Mouse (Mus musculus): ENCODE measurements at regions not wholly inside any gene's neighbourhood (a gene's known extent, or its start where the extent isn't known, plus 50 kb on each side); places are given as distances from the start of the nearest gene placed in this dataset.

DNA sequence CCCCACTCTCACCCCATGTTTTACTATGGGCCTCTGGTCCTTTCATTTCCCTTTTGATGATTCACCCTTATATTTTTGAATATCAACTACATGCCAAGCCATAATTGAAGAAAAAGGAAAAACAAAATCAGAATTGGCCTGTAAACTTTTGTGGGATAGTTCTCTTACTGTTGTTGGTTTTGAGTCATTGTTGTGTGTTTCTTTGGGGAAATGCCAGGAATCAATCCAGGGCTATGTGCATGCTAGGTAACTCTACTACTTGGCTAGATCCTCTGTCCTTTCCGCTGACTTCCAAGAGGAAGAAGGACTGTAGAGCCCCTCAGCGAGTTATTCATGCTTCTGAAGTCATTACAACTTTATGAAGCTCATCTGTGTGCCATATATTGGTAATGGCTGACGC is 175.0 kb upstream of the Cited2 start:
- H3K4me1 ChIP-seq (ENCODE audit: control insufficient read depth, insufficient read depth, low read length) = no peaks in the 10 kb centered on the region
- no peak overlapping the region for H3K4me3 ChIP-seq (ENCODE audit: low read depth, low read length)
- H3K9ac ChIP-seq (ENCODE audit: low read depth, poor library complexity, severe bottlenecking) = no peak overlapping the region
- H3K36me3 ChIP-seq (ENCODE audit: control insufficient read depth, insufficient read depth, low read length, poor library complexity, severe bottlenecking) = no peaks in the 10 kb centered on the region
- no peaks in the 10 kb centered on the region for H3K27me3 ChIP-seq (ENCODE audit: control insufficient read depth, insufficient read depth, low read length, poor library complexity, severe bottlenecking)
- TF ChIP-seq EP300 (IDR thresholded peaks at IDR 0.05; ENCODE audit: insufficient read depth, low read depth, low read length) (no peak), POLR2A (IDR thresholded peaks at IDR 0.05; ENCODE audit: insufficient read depth, low read length) (no peak), CTCF (IDR thresholded peaks at IDR 0.05; ENCODE audit: low read depth, low read length) (no peak)
- H3K27ac ChIP-seq (ENCODE audit: insufficient read depth, low read length) = no peak overlapping the region
- no peaks in the 10 kb centered on the region for H3K9me3 ChIP-seq (replicated peaks; ENCODE audit: control insufficient read depth, insufficient read depth, low read length, poor library complexity, severe bottlenecking)

DNA sequence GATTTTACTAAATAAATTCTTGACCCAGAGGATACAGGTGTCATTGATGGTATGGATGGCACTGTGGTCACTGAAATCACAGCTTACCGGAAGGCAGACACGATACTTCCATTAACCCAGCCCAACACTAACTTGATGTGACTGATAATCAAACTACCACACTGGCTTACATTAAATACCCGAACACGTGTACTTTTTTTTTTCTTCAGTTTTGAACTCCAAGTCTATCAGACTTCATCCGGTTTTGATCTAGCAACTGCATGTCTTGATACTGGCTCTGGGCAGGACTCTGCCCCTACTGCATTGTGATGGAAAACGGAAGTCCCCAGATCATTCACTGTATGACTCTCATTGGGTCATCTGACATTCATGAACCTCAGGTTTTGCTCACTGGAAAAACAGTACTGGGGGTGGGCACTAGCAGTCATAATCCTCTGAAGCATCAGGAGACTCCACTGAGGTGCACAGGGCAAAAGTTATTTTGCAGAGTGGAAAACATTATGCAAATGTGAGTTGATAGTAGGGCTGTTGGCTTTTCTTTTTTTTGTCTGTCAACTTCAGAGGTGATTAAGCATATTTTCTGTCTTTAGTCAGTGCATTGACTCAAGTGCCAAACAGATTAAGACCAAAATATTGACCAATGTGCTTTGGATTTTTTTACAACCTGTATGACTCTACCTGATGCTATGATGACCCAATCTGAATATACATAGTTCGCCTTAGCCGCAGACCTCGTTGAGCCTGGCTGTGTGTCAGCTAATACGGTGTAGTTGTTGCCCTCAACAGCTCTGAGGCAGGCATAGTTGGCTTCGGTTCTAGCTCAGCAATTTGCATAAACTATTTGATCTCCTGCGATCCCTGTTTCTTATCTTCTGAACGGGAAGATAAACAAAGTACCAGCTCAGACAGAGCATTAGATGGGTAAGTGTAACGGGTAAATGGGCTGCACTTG is 174.1 kb upstream of the Cited2 start:
- Histone ChIP-seq H3K36me3 (ENCODE audit: control insufficient read depth, insufficient read depth, low read length, poor library complexity, severe bottlenecking) (no peaks in the 10 kb centered on the region), H3K4me3 (ENCODE audit: low read depth, low read length) (no peak overlapping the region), H3K27ac (ENCODE audit: insufficient read depth, low read length) (no peak overlapping the region), H3K9ac (ENCODE audit: low read depth, poor library complexity, severe bottlenecking) (no peak overlapping the region), H3K9me3 (replicated peaks; ENCODE audit: control insufficient read depth, insufficient read depth, low read length, poor library complexity, severe bottlenecking) (no peaks in the 10 kb centered on the region), H3K27me3 (ENCODE audit: control insufficient read depth, insufficient read depth, low read length, poor library complexity, severe bottlenecking) (no peaks in the 10 kb centered on the region), H3K4me1 (ENCODE audit: control insufficient read depth, insufficient read depth, low read length) (no peaks in the 10 kb centered on the region)
- TF ChIP-seq CTCF (IDR thresholded peaks at IDR 0.05; ENCODE audit: low read depth, low read length) (no peak), POLR2A (IDR thresholded peaks at IDR 0.05; ENCODE audit: insufficient read depth, low read length) (no peak), EP300 (IDR thresholded peaks at IDR 0.05; ENCODE audit: insufficient read depth, low read depth, low read length) (no peak)

DNA sequence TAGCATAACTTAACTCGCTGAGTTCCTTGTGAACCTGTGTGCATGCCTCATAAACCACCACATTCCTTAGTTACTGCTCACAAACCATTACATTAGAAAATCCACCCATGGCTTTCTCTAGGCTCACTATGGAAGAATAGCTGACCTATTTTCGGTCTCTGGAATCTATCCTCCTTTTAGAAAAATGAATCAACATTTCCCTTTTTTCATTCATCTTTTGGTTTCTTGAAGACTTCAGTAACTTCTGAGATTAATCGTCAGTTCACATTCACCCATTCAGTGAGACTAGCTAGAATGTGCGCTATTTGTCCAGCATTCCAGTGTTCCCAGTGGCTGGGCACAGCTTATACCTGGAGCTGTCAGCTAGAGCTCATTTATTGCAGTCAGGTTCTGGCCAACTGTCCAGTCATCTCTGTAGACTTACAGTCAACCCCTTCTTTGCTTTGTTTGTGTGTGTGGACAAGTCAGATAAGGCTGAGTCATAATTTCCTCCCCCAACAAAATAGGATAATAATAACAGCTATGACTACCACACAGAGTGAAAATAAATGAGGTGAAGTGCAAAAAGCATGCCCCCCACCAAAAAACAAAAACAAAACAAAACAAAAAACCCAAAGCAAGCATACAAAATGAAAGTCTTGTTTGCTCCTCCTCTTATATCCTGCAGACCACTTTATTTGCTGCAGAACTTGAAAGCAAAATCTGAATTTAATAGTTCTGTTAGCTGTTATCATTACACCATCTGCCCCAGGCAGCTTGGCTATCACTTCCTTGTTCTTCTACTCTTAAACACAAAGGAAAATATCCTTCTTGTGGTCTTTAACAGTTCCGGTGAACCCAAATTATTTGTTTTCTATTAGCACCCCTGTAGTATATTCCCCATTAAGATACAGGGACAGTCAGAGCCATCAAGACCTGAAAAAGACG is 173.0 kb upstream of the Cited2 start:
- TF ChIP-seq EP300 (IDR thresholded peaks at IDR 0.05; ENCODE audit: insufficient read depth, low read depth, low read length) (no peak), POLR2A (IDR thresholded peaks at IDR 0.05; ENCODE audit: insufficient read depth, low read length) (no peak), CTCF (IDR thresholded peaks at IDR 0.05; ENCODE audit: low read depth, low read length) (no peak)
- H3K36me3 ChIP-seq (ENCODE audit: control insufficient read depth, insufficient read depth, low read length, poor library complexity, severe bottlenecking) = no peaks in the 10 kb centered on the region

DNA sequence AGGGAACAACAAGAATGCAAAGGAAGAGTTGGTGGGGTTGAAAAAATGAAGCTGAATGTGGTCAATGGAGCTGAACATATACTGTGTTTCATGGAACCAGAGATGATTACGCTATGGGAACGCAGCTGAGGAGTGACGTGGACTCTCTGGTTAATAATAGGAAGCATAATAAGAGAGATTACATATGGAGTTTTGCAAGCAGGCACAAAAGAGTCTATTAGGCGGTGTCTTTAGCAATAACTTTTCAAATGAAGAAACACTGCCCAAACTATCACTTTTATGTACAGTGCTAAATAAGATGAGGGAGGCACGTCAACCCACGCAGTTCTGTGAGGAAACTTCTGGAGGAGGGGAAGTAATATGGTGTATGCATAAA is 172.4 kb upstream of the Cited2 start:
- Histone ChIP-seq H3K9me3 (replicated peaks; ENCODE audit: control insufficient read depth, insufficient read depth, low read length, poor library complexity, severe bottlenecking) (no peaks in the 10 kb centered on the region), H3K4me1 (ENCODE audit: control insufficient read depth, insufficient read depth, low read length) (no peaks in the 10 kb centered on the region), H3K27ac (ENCODE audit: insufficient read depth, low read length) (no peak overlapping the region), H3K36me3 (ENCODE audit: control insufficient read depth, insufficient read depth, low read length, poor library complexity, severe bottlenecking) (no peaks in the 10 kb centered on the region), H3K9ac (ENCODE audit: low read depth, poor library complexity, severe bottlenecking) (no peak overlapping the region), H3K27me3 (ENCODE audit: control insufficient read depth, insufficient read depth, low read length, poor library complexity, severe bottlenecking) (no peaks in the 10 kb centered on the region), H3K4me3 (ENCODE audit: low read depth, low read length) (no peak overlapping the region)
- TF ChIP-seq POLR2A (IDR thresholded peaks at IDR 0.05; ENCODE audit: insufficient read depth, low read length) = no peak
- no peak for TF ChIP-seq EP300 (IDR thresholded peaks at IDR 0.05; ENCODE audit: insufficient read depth, low read depth, low read length)
- TF ChIP-seq CTCF (IDR thresholded peaks at IDR 0.05; ENCODE audit: low read depth, low read length) = no peak

More for the DNA sequence above, 173.0 kb upstream of the Cited2 start:
- H3K9me3 ChIP-seq (replicated peaks; ENCODE audit: control insufficient read depth, insufficient read depth, low read length, poor library complexity, severe bottlenecking) = no peaks in the 10 kb centered on the region
- H3K27me3 ChIP-seq (ENCODE audit: control insufficient read depth, insufficient read depth, low read length, poor library complexity, severe bottlenecking) = no peaks in the 10 kb centered on the region
- no peak overlapping the region for H3K4me3 ChIP-seq (ENCODE audit: low read depth, low read length)
- no peak overlapping the region for H3K27ac ChIP-seq (ENCODE audit: insufficient read depth, low read length)
- H3K4me1 ChIP-seq (ENCODE audit: control insufficient read depth, insufficient read depth, low read length) = no peaks in the 10 kb centered on the region
- H3K9ac ChIP-seq (ENCODE audit: low read depth, poor library complexity, severe bottlenecking) = no peak overlapping the region

DNA sequence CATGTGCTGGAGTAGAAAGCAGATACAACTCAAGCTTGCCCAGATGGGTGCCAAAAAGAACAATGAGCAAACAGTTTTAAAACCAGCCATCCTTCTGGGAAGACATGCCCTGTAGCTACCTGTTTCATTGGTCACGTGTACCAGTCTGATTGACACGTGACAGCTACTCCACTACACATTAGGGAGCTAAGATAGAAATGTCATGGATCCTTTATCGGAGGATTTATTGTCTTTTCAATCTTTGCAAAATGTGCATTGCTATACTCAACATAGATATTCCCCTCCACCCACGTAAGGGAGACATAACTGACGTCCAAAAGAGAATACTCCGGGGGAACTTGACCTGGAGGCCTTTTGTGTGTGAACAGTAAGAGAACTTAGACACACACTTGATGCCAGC is 171.1 kb upstream of the Cited2 start:
- Histone ChIP-seq H3K27me3 (ENCODE audit: control insufficient read depth, insufficient read depth, low read length, poor library complexity, severe bottlenecking) (no peaks in the 10 kb centered on the region), H3K9ac (ENCODE audit: low read depth, poor library complexity, severe bottlenecking) (no peak overlapping the region), H3K27ac (ENCODE audit: insufficient read depth, low read length) (no peak overlapping the region), H3K4me3 (ENCODE audit: low read depth, low read length) (no peak overlapping the region), H3K4me1 (ENCODE audit: control insufficient read depth, insufficient read depth, low read length) (no peaks in the 10 kb centered on the region), H3K9me3 (replicated peaks; ENCODE audit: control insufficient read depth, insufficient read depth, low read length, poor library complexity, severe bottlenecking) (no peaks in the 10 kb centered on the region), H3K36me3 (ENCODE audit: control insufficient read depth, insufficient read depth, low read length, poor library complexity, severe bottlenecking) (no peaks in the 10 kb centered on the region)
- TF ChIP-seq POLR2A (IDR thresholded peaks at IDR 0.05; ENCODE audit: insufficient read depth, low read length) (no peak), EP300 (IDR thresholded peaks at IDR 0.05; ENCODE audit: insufficient read depth, low read depth, low read length) (no peak), CTCF (IDR thresholded peaks at IDR 0.05; ENCODE audit: low read depth, low read length) (no peak)

All from ES-Bruce4 (cell line).